9 mouse cellular contexts compared by ENCODE assay signal in the genomic region with DNA sequence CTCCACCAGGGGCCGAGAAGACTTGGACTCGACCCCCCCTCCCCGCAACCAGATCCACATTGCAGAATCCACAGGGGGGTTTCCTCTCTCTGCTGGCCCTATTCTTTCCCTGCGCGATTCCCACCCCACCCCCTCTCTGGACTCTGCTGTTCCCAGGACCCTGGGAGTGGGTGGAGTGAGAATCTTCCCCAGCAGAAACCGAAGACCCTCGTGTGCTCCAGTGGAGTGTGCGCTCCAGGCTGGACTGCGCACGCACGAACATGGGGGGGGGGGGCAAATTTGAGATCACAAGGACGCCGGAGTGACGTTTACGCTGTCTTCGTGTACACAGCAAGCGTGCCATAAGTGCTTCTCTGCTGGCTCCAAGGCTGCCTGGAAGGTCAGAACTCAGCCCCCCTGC. TPM values are rescaled to one million over a fixed set of nuclear protein-coding genes. Genes with fewer than 3 reads are reported as not detected.
DNase-seq lines count a peak whose midpoint lies in the region; ATAC-seq lines count a peak whose summit lies in the region.
"Had no signal": no experiment of that assay in that cellular context is flagged by ENCODE, and none has a peak within 500 bp of the region (broad histone marks: within the 10 kb centered on the region; RNA-seq: fewer than 3 reads in every experiment).

No protein-coding gene starts in this region.

- whole genome bisulfite sequencing in heart, embryonic 13.5 days, result 11% methylated on average over 17 of the region's 17 CpGs
- 2% methylated on average over 17 of the region's 17 CpGs for WGBS in hindbrain, embryonic 13.5 days
- 5% methylated on average over 17 of the region's 17 CpGs for WGBS in midbrain, embryonic 14.5 days

- peak overlapping the region; percentile 57 for H3K4me3 ChIP-seq in heart, embryonic 13.5 days
- H3K4me3 ChIP-seq in hindbrain, embryonic 13.5 days, result peak overlapping the region; percentile 15; the same call in 1 of the 2 replicates
- H3K4me3 ChIP-seq in midbrain, embryonic 14.5 days (replicated peaks; ENCODE audit: low read depth, low read length), result 0 out of 2 replicates have a peak overlapping the region, but pooled peaks have one; percentile 2

- peak overlapping the region; percentile 86 for H3K9ac ChIP-seq in heart, embryonic 13.5 days
- peak overlapping the region; percentile 49; the same call in 1 of the 2 replicates for H3K9ac ChIP-seq in hindbrain, embryonic 13.5 days
- H3K9ac ChIP-seq in midbrain, embryonic 14.5 days (replicated peaks; ENCODE audit: low read length), result no peak overlapping the region

- peaks cover 3% of the 10 kb centered on the region; the same call in 1 of the 2 replicates for H3K36me3 ChIP-seq in heart, embryonic 13.5 days
- no peaks in the 10 kb centered on the region for H3K36me3 ChIP-seq in hindbrain, embryonic 13.5 days
- H3K36me3 ChIP-seq in midbrain, embryonic 14.5 days (ENCODE audit: control insufficient read depth, insufficient read depth, low read length), result no peaks in the 10 kb centered on the region

- H3K4me1 ChIP-seq in heart, embryonic 13.5 days, result peaks cover 99% of the 10 kb centered on the region
- peaks cover 99% of the 10 kb centered on the region for H3K4me1 ChIP-seq in hindbrain, embryonic 13.5 days (replicated peaks)
- peaks cover 56% of the 10 kb centered on the region for H3K4me1 ChIP-seq in midbrain, embryonic 14.5 days (ENCODE audit: control insufficient read depth, insufficient read depth, low read length)

- ATAC-seq in heart, embryonic 13.5 days (ENCODE audit: extremely low read depth, insufficient number of reproducible peaks, low FRiP score, low TSS enrichment), result no peak
- no peak for ATAC-seq in hindbrain, embryonic 13.5 days (ENCODE audit: low FRiP score)
- no peak for ATAC-seq in midbrain, embryonic 14.5 days (ENCODE audit: low FRiP score, low TSS enrichment)
- no peak for ATAC-seq in erythroblast, adult 5-6 weeks (replicated peaks; ENCODE audit: low FRiP score, poor library complexity, severe bottlenecking)

- H3K27ac ChIP-seq in heart, embryonic 13.5 days (replicated peaks), result peak overlapping the region; percentile 99
- H3K27ac ChIP-seq in hindbrain, embryonic 13.5 days, result peak overlapping the region; percentile 58
- no peak overlapping the region for H3K27ac ChIP-seq in midbrain, embryonic 14.5 days (replicated peaks; ENCODE audit: low read depth, low read length)

- H3K9me3 ChIP-seq in heart, embryonic 13.5 days, result no peaks in the 10 kb centered on the region
- H3K9me3 ChIP-seq in hindbrain, embryonic 13.5 days, result no peaks in the 10 kb centered on the region
- H3K9me3 ChIP-seq in midbrain, embryonic 14.5 days (ENCODE audit: control insufficient read depth, low read length), result no peaks in the 10 kb centered on the region

- H3K27me3 ChIP-seq in heart, embryonic 13.5 days (replicated peaks), result peaks cover 33% of the 10 kb centered on the region
- H3K27me3 ChIP-seq in hindbrain, embryonic 13.5 days, result peaks cover 91% of the 10 kb centered on the region
- H3K27me3 ChIP-seq in midbrain, embryonic 14.5 days (ENCODE audit: control insufficient read depth, insufficient read depth, low read length), result peaks cover 60% of the 10 kb centered on the region

- H3K4me2 ChIP-seq in heart, embryonic 13.5 days, result peak overlapping the region; percentile 83
- peak overlapping the region; percentile 50 for H3K4me2 ChIP-seq in hindbrain, embryonic 13.5 days
- H3K4me2 ChIP-seq in midbrain, embryonic 14.5 days (ENCODE audit: low read length), result peak overlapping the region; percentile 46

- DNase-seq in heart, postnatal 25 days (ENCODE audit: low spot score), result no peak
- DNase-seq in R1 (ENCODE audit: low read depth, low spot score), result peak; percentile 60
- DNase-seq in midbrain, embryonic 14.5 days, result peak; percentile 57
- DNase-seq in left cerebral cortex, postnatal 36 days (ENCODE audit: low spot score in 2 of 2), result no peak
- no peak for DNase-seq in layer of hippocampus, postnatal 36 days
- DNase-seq: thymus, postnatal 14 days had no signal

- intact Hi-C loops in heart, postnatal 25 days (cut with DNase I), result no loop called here
- intact Hi-C loops in left cerebral cortex, postnatal 36 days (cut with DNase I), result no loop called here

RNA-seq across cellular contexts. Expression of a gene that starts 5.8 kb away (rescaled TPM):
- 29.2 and 33.9 TPM in 2 replicates for polyA plus RNA-seq in heart, embryonic 13.5 days (2015; fragmentation: Nextera tagmentation; extraction: Ambion mirVana)
- total RNA-seq in heart, postnatal 25 days (2021), result 10 to 100 TPM in 1 of 2 experiments, 1 to 10 TPM in 1; 8.2 to 14.1 TPM
- polyA plus RNA-seq in hindbrain, embryonic 13.5 days (2015; fragmentation: Nextera tagmentation; extraction: Ambion mirVana), result 8.0 and 8.1 TPM in 2 replicates
- polyA plus RNA-seq in midbrain, embryonic 14.5 days (2014; fragmentation: Nextera tagmentation; extraction: Ambion mirVana), result 4.3 and 8.0 TPM in 2 replicates
- total RNA-seq in erythroblast, adult 5-6 weeks (2015; ENCODE audit: low replicate concordance), result 2.3 and 10.6 TPM in 2 replicates
- 3.2 and 4.9 TPM in 2 replicates for total RNA-seq in erythroblast, adult 5-6 weeks (2017; ENCODE audit: low replicate concordance)
- 10 to 100 TPM; 17.4 to 23.9 TPM for total RNA-seq in left cerebral cortex, postnatal 36 days (2021)
- 10 to 100 TPM; 17.7 to 19.1 TPM for total RNA-seq in layer of hippocampus, postnatal 36 days (2021)

RNA-seq across cellular contexts. Expression of a gene that starts 17.7 kb away (rescaled TPM):
- polyA plus RNA-seq in heart, embryonic 13.5 days (2015; fragmentation: Nextera tagmentation; extraction: Ambion mirVana), result 24.8 and 26.7 TPM in 2 replicates
- total RNA-seq in heart, postnatal 25 days (2021), result 1 to 10 TPM; 4.6 to 5.6 TPM
- polyA plus RNA-seq in hindbrain, embryonic 13.5 days (2015; fragmentation: Nextera tagmentation; extraction: Ambion mirVana), result 41.5 and 43.9 TPM in 2 replicates
- polyA plus RNA-seq in midbrain, embryonic 14.5 days (2014; fragmentation: Nextera tagmentation; extraction: Ambion mirVana), result 13.9 and 20.0 TPM in 2 replicates
- 2.7 and 7.3 TPM in 2 replicates for total RNA-seq in erythroblast, adult 5-6 weeks (2015; ENCODE audit: low replicate concordance)
- 9.3 and 9.7 TPM in 2 replicates for total RNA-seq in erythroblast, adult 5-6 weeks (2017; ENCODE audit: low replicate concordance)
- total RNA-seq in left cerebral cortex, postnatal 36 days (2021), result 10 to 100 TPM; 17.6 to 21.2 TPM
- 10 to 100 TPM; 19.6 to 19.7 TPM for total RNA-seq in layer of hippocampus, postnatal 36 days (2021)

RNA-seq across cellular contexts. Expression of a gene that starts 34.9 kb away (rescaled TPM):
- 285 and 314 TPM in 2 replicates for polyA plus RNA-seq in heart, embryonic 13.5 days (2015; fragmentation: Nextera tagmentation; extraction: Ambion mirVana)
- total RNA-seq in heart, postnatal 25 days (2021), result 100 to 1,000 TPM; 143 to 148 TPM
- 333 and 336 TPM in 2 replicates for polyA plus RNA-seq in hindbrain, embryonic 13.5 days (2015; fragmentation: Nextera tagmentation; extraction: Ambion mirVana)
- polyA plus RNA-seq in midbrain, embryonic 14.5 days (2014; fragmentation: Nextera tagmentation; extraction: Ambion mirVana), result 331 and 393 TPM in 2 replicates
- total RNA-seq in erythroblast, adult 5-6 weeks (2015; ENCODE audit: low replicate concordance), result 12.1 and 17.6 TPM in 2 replicates
- 14.1 and 24.7 TPM in 2 replicates for total RNA-seq in erythroblast, adult 5-6 weeks (2017; ENCODE audit: low replicate concordance)
- total RNA-seq in left cerebral cortex, postnatal 36 days (2021), result 100 to 1,000 TPM; 120 to 153 TPM
- total RNA-seq in layer of hippocampus, postnatal 36 days (2021), result 100 to 1,000 TPM; 142 to 144 TPM

Comparison
In these comparisons a context has a peak if more than half of its experiments do, and no peak if none do; other contexts are left out.
1. H3K4me3 ChIP-seq: peak in every context shown above with its lines; median percentile 57 in heart, embryonic 13.5 days; 15 in hindbrain, embryonic 13.5 days; 2 in midbrain, embryonic 14.5 days.
2. DNase-seq: peak in R1 (single experiment) and midbrain, embryonic 14.5 days (single experiment); none in heart, postnatal 25 days (single experiment), left cerebral cortex, postnatal 36 days (0 of 2) and layer of hippocampus, postnatal 36 days (0 of 2).
3. RNA of a gene that starts 34.9 kb away (total RNA-seq): 120 to 153 TPM in left cerebral cortex, postnatal 36 days, 143 to 148 TPM in heart, postnatal 25 days and 142 to 144 TPM in layer of hippocampus, postnatal 36 days; 12.1 to 24.7 TPM in erythroblast, adult 5-6 weeks; every median in the first group is over 4 times any median in the second.
4. Peak in every context shown above with its lines, with median percentiles within 50 percentile points of each other: H3K4me2 ChIP-seq.